Mouse (Mus musculus): ENCODE measurements around the gene Morf4l1.

GRCm38 (mm10) chr9:90114567-90115307 lies at the start of gene Morf4l1:
- TF ChIP-seq POLR2A (IDR thresholded peaks at IDR 0.05; ENCODE audit: borderline replicate concordance, extremely low read depth, insufficient read depth, insufficient read length, poor library complexity, severe bottlenecking): 0 out of 2 replicates have a peak, but pooled peaks have one; percentile 16
- TF ChIP-seq CTCF (IDR thresholded peaks at IDR 0.05; ENCODE audit: borderline replicate concordance, extremely low read depth, insufficient read depth, insufficient read length): no peak
